Comparison of ENCODE assay signal across 9 mouse cellular contexts in genomic region chr8:31372397-31372796, GRCm38 (mm10).
A peak's percentile ranks its signal among the peaks of the same experiment; 100 is the strongest.
DNase-seq lines count a peak whose midpoint lies in the region; ATAC-seq and TF ChIP-seq lines count a peak whose summit lies in the region.
"Had no signal": no experiment of that assay in that cellular context is flagged by ENCODE, and none has a peak within 500 bp of the region (broad histone marks: within the 10 kb centered on the region; RNA-seq: fewer than 3 reads in every experiment).

No protein-coding gene starts in this region.

- H3K27ac ChIP-seq in forebrain, embryonic 13.5 days: no peak overlapping the region
- no peak overlapping the region for H3K27ac ChIP-seq in forebrain, embryonic 16.5 days (ENCODE audit: low read length)
- H3K27ac ChIP-seq in liver, postnatal 0 days (ENCODE audit: low read depth): no peak overlapping the region
- no peak overlapping the region for H3K27ac ChIP-seq in liver, embryonic 11.5 days (ENCODE audit: low read depth, low read length)
- H3K27ac ChIP-seq: lung, embryonic 15.5 days had no signal

- H3K4me1 ChIP-seq in forebrain, embryonic 13.5 days: peaks cover 12% of the 10 kb centered on the region
- no peaks in the 10 kb centered on the region for H3K4me1 ChIP-seq in forebrain, embryonic 16.5 days (replicated peaks; ENCODE audit: control insufficient read depth, insufficient read depth, low read length)
- H3K4me1 ChIP-seq in liver, postnatal 0 days (ENCODE audit: insufficient read depth): no peaks in the 10 kb centered on the region
- no peaks in the 10 kb centered on the region for H3K4me1 ChIP-seq in liver, embryonic 11.5 days (replicated peaks; ENCODE audit: control insufficient read depth, insufficient read depth, low read length)
- H3K4me1 ChIP-seq: lung, embryonic 15.5 days had no signal

- H3K36me3 ChIP-seq in forebrain, embryonic 13.5 days (ENCODE audit: poor library complexity, severe bottlenecking): no peaks in the 10 kb centered on the region
- no peaks in the 10 kb centered on the region for H3K36me3 ChIP-seq in forebrain, embryonic 16.5 days (ENCODE audit: control insufficient read depth, insufficient read depth)
- no peaks in the 10 kb centered on the region for H3K36me3 ChIP-seq in liver, postnatal 0 days (replicated peaks; ENCODE audit: insufficient read depth, low read length)
- H3K36me3 ChIP-seq in liver, embryonic 11.5 days (ENCODE audit: control insufficient read depth, insufficient read depth, low read length): no peaks in the 10 kb centered on the region
- H3K36me3 ChIP-seq: lung, embryonic 15.5 days had no signal

- WGBS in forebrain, embryonic 13.5 days: 75% methylated on average over 2 of the region's 2 CpGs
- 70% methylated on average over 2 of the region's 2 CpGs for WGBS in forebrain, embryonic 16.5 days
- 61% methylated on average over 2 of the region's 2 CpGs for WGBS in liver, postnatal 0 days (ENCODE audit: insufficient replicate concordance)
- 63% methylated on average over 2 of the region's 2 CpGs for WGBS in liver, embryonic 11.5 days

- no peak for DNase-seq in liver, postnatal 0 days
- no peak for DNase-seq in liver, embryonic 11.5 days (ENCODE audit: low spot score)
- peak; percentile 10 for DNase-seq in brain, adult 2 months (ENCODE audit: low read depth, low spot score)
- no peak for DNase-seq in urinary bladder, postnatal 14 days (ENCODE audit: low spot score)

- no peaks in the 10 kb centered on the region for H3K9me3 ChIP-seq in forebrain, embryonic 13.5 days (replicated peaks)
- H3K9me3 ChIP-seq in forebrain, embryonic 16.5 days (ENCODE audit: control insufficient read depth, low read length): no peaks in the 10 kb centered on the region
- H3K9me3 ChIP-seq in liver, postnatal 0 days (ENCODE audit: low read length): no peaks in the 10 kb centered on the region
- H3K9me3 ChIP-seq in liver, embryonic 11.5 days (ENCODE audit: control insufficient read depth, low read length): no peaks in the 10 kb centered on the region
- H3K9me3 ChIP-seq: lung, embryonic 15.5 days had no signal

- ATAC-seq in forebrain, embryonic 13.5 days: peak; percentile 55; the same call in 1 of the 2 replicates
- no peak for ATAC-seq in forebrain, embryonic 16.5 days
- ATAC-seq in liver, postnatal 0 days: no peak
- no peak for ATAC-seq in liver, embryonic 11.5 days (replicated peaks; ENCODE audit: low FRiP score)
- peak; percentile 71 for ATAC-seq in megakaryocyte progenitor cell, adult 5-6 weeks (replicated peaks; ENCODE audit: poor library complexity)
- no peak for ATAC-seq in inflammation-experienced regulatory T-cells, adult 6 months

- peak; percentile 60 for TF ChIP-seq CTCF in liver, postnatal 0 days (IDR thresholded peaks at IDR 0.05; ENCODE audit: low read depth)

- no peak for TF ChIP-seq EP300 in liver, postnatal 0 days (IDR thresholded peaks at IDR 0.05; ENCODE audit: low read depth)

- no peaks in the 10 kb centered on the region for H3K27me3 ChIP-seq in forebrain, embryonic 13.5 days
- no peaks in the 10 kb centered on the region for H3K27me3 ChIP-seq in forebrain, embryonic 16.5 days (replicated peaks; ENCODE audit: control insufficient read depth, insufficient read depth, low read length)
- no peaks in the 10 kb centered on the region for H3K27me3 ChIP-seq in liver, postnatal 0 days (ENCODE audit: insufficient read depth, low read length)
- no peaks in the 10 kb centered on the region for H3K27me3 ChIP-seq in liver, embryonic 11.5 days (replicated peaks; ENCODE audit: control insufficient read depth, insufficient read depth, low read length)
- H3K27me3 ChIP-seq: lung, embryonic 15.5 days had no signal

- no peak overlapping the region for H3K4me3 ChIP-seq in forebrain, embryonic 13.5 days
- no peak overlapping the region for H3K4me3 ChIP-seq in forebrain, embryonic 16.5 days (replicated peaks; ENCODE audit: low read length)
- no peak overlapping the region for H3K4me3 ChIP-seq in liver, postnatal 0 days (ENCODE audit: low read depth, low read length)
- H3K4me3 ChIP-seq in liver, embryonic 11.5 days (ENCODE audit: low read depth, low read length): no peak overlapping the region
- H3K4me3 ChIP-seq: lung, embryonic 15.5 days had no signal

- no peak overlapping the region for H3K4me2 ChIP-seq in forebrain, embryonic 13.5 days
- H3K4me2 ChIP-seq in forebrain, embryonic 16.5 days (ENCODE audit: low read length): no peak overlapping the region
- no peak overlapping the region for H3K4me2 ChIP-seq in liver, postnatal 0 days (ENCODE audit: low read depth, low read length)
- H3K4me2 ChIP-seq in liver, embryonic 11.5 days: no peak overlapping the region
- H3K4me2 ChIP-seq: lung, embryonic 15.5 days had no signal

- H3K9ac ChIP-seq in forebrain, embryonic 13.5 days: no peak overlapping the region
- no peak overlapping the region for H3K9ac ChIP-seq in forebrain, embryonic 16.5 days (replicated peaks; ENCODE audit: low read depth, low read length)
- H3K9ac ChIP-seq in liver, postnatal 0 days (replicated peaks): no peak overlapping the region
- H3K9ac ChIP-seq in liver, embryonic 11.5 days (ENCODE audit: low read depth, low read length): no peak overlapping the region
- H3K9ac ChIP-seq: lung, embryonic 15.5 days had no signal

Comparison
In these comparisons a context has a peak if more than half of its experiments do, and no peak if none do; other contexts are left out.
1. ATAC-seq: peak in forebrain, embryonic 13.5 days (single experiment) and megakaryocyte progenitor cell, adult 5-6 weeks (single experiment); none in forebrain, embryonic 16.5 days (single experiment), liver, postnatal 0 days (single experiment), liver, embryonic 11.5 days (single experiment) and inflammation-experienced regulatory T-cells, adult 6 months (single experiment).